Mouse (Mus musculus) stomach, postnatal 0 days (tissue): ENCODE measurements around the gene Hist1h3a.

Experiments
- CTCF ChIP-seq: IDR thresholded peaks from 2 replicates; pipeline ENCODE4 v1.5.1; 2016; ENCODE audit warnings: antibody characterized with exemption, low read depth, mild to moderate bottlenecking, moderate library complexity
- EP300 ChIP-seq: optimal IDR thresholded peaks from 2 replicates; pipeline ENCODE3; 2016; ENCODE audit warnings: antibody characterized with exemption

DNA sequence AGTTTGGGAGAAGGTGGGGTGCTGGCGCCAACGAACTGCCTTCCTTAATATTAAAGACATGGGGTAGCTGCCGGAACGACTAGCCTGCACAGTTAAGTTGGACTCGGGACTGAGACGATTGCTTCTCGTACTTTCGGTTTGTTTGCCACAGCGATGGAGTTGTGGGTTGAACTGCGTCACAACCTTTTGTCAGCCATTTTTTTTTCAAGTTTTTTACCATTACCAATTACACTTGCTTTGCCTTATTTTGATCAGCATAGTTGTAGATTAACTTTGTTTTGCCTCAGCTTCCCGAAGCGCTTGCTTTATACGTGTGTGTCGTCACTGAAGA is 22.3 kb downstream of the Hist1h3a start:
- TF ChIP-seq CTCF (no peak), EP300 (no peak)
